In the genomic region with DNA sequence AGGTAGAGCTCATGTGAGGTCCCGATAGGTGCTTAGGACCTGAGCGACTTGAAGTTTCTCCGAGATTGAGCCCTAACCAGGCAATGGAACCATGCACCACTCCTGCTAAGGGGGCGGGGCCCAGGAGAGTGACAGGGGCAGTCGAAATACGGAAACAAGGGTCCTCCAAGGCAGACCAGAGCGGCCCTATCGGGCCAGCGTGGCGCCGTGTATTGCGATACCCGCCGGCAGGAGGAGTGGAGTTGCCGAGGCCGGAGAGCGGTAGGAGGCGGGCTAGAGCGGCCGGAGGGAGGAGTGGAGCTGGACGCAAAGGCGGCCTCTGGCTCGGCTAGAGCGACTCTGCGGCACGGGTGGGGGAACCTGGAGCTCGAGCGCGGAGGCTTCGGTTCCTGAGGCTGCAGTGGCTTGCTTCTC, we compare ENCODE assay signal across 1 mouse cellular context.
A peak's percentile ranks its signal among the peaks of the same experiment; 100 is the strongest.
TF ChIP-seq lines count a peak whose summit lies in the region.

No protein-coding gene starts in this region.

TF ChIP-seq in CH12.LX, 34 proteins besides CTCF, POLR2A, EP300 and RAD21:
- peak; percentile 86 for TF ChIP-seq MYC (IDR thresholded peaks at IDR 0.05; ENCODE audit: low read depth, low read length)
- TF ChIP-seq MEF2A (IDR thresholded peaks at IDR 0.05; ENCODE audit: borderline replicate concordance, low read depth, low read length): peak; percentile 71; the same call in 1 of the 2 replicates
- peak; percentile 81 for TF ChIP-seq ZMIZ1 (IDR thresholded peaks at IDR 0.05; ENCODE audit: low read depth, low read length)
- peak; percentile 81 for TF ChIP-seq TBP (conservative IDR thresholded peaks at IDR 0.05; ENCODE audit: low read depth, low read length)
- TF ChIP-seq CHD2 (IDR thresholded peaks at IDR 0.05; ENCODE audit: low read length): 0 out of 2 replicates have a peak, but pooled peaks have one; percentile 14
- no peak for TF ChIP-seq PAX5 (IDR thresholded peaks at IDR 0.05; ENCODE audit: low read length)
- TF ChIP-seq RCOR1 (conservative IDR thresholded peaks at IDR 0.05; ENCODE audit: low read depth, low read length): no peak
- no peak for TF ChIP-seq MAFK (IDR thresholded peaks at IDR 0.05; ENCODE audit: insufficient replicate concordance, low read length)
- TF ChIP-seq ETS1 (conservative IDR thresholded peaks at IDR 0.05; ENCODE audit: low read depth, low read length): peak; percentile 59
- peak; percentile 70 for TF ChIP-seq IRF4 (IDR thresholded peaks at IDR 0.05; ENCODE audit: low read depth, low read length)
- TF ChIP-seq MXI1 (IDR thresholded peaks at IDR 0.05; ENCODE audit: low read depth, low read length): peak; percentile 96
- peak; percentile 93 for TF ChIP-seq HCFC1 (IDR thresholded peaks at IDR 0.05; ENCODE audit: low read depth, low read length)
- TF ChIP-seq UBTF (IDR thresholded peaks at IDR 0.05; ENCODE audit: low read depth, low read length): peak; percentile 54; the same call in 1 of the 2 replicates
- peak; percentile 63 for TF ChIP-seq NELFE (IDR thresholded peaks at IDR 0.05; ENCODE audit: low read depth, low read length)
- TF ChIP-seq USF1 (IDR thresholded peaks at IDR 0.05; ENCODE audit: low read depth, low read length): no peak
- TF ChIP-seq TCF12 (IDR thresholded peaks at IDR 0.05; ENCODE audit: low read depth, low read length): peak; percentile 82
- TF ChIP-seq ZKSCAN1 (IDR thresholded peaks at IDR 0.05; ENCODE audit: borderline replicate concordance, low read depth, low read length): no peak
- TF ChIP-seq POLR2AphosphoS2 (IDR thresholded peaks at IDR 0.05; ENCODE audit: low read depth, low read length): peak; percentile 77; the same call in 1 of the 2 replicates
- no peak for TF ChIP-seq CHD1 (IDR thresholded peaks at IDR 0.05; ENCODE audit: low read depth, low read length)
- no peak for TF ChIP-seq JUN (IDR thresholded peaks at IDR 0.05; ENCODE audit: insufficient read depth, low read depth, low read length)
- TF ChIP-seq E2F4 (IDR thresholded peaks at IDR 0.05; ENCODE audit: insufficient replicate concordance, low read depth, low read length): no peak
- TF ChIP-seq GABPA (IDR thresholded peaks at IDR 0.05; ENCODE audit: insufficient replicate concordance, low read depth, low read length): peak; percentile 95
- 0 out of 2 replicates have a peak, but pooled peaks have one; percentile 16 for TF ChIP-seq SMC3 (IDR thresholded peaks at IDR 0.05; ENCODE audit: low read depth, low read length)
- TF ChIP-seq ELF1 (IDR thresholded peaks at IDR 0.05; ENCODE audit: low read depth, low read length): peak; percentile 98
- peak; percentile 83; the same call in 1 of the 2 replicates for TF ChIP-seq KAT2A (IDR thresholded peaks at IDR 0.05; ENCODE audit: insufficient replicate concordance, low read length)
- TF ChIP-seq MAZ (IDR thresholded peaks at IDR 0.05; ENCODE audit: low read depth, low read length): peak; percentile 95
- no peak for TF ChIP-seq USF2 (conservative IDR thresholded peaks at IDR 0.05; ENCODE audit: low read depth, low read length)
- no peak for TF ChIP-seq ZNF384 (IDR thresholded peaks at IDR 0.05; ENCODE audit: low read depth, low read length)
- no peak for TF ChIP-seq JUND (conservative IDR thresholded peaks at IDR 0.05; ENCODE audit: low read depth, low read length)
- TF ChIP-seq MAX (IDR thresholded peaks at IDR 0.05; ENCODE audit: low read length): peak; percentile 94
- TF ChIP-seq SIN3A (IDR thresholded peaks at IDR 0.05; ENCODE audit: low read length): peak; percentile 96
- no peak for TF ChIP-seq ZC3H11A (IDR thresholded peaks at IDR 0.05; ENCODE audit: low read depth, low read length)
- TF ChIP-seq BHLHE40 (IDR thresholded peaks at IDR 0.05; ENCODE audit: low read depth, low read length): peak; percentile 79
- TF ChIP-seq NRF1 (IDR thresholded peaks at IDR 0.05; ENCODE audit: low read depth, low read length): peak; percentile 34; the same call in 1 of the 2 replicates
